In the genomic region with DNA sequence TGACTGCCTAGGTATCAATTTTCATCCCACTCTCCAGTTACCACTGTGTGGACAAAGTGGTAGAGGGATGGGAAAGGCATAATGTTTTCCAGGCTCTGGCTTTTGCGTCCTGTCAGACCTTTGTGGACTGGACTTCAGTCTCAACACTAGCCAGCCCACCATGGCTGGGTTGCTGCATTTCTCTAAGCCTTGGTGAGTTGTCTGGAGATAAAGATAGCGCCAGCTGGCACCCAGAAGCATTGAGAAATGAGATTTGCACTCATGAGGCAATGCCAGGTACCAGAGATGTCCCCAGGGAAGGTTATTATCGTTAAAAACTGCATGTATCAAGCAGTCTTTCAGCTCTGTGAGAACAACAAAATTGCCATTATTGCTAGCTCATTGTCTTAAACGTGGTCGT, we compare ENCODE assay signal across 18 mouse cellular contexts. TPM values are rescaled to one million over a fixed set of nuclear protein-coding genes. Genes with fewer than 3 reads are reported as not detected.
A peak's percentile ranks its signal among the peaks of the same experiment; 100 is the strongest.
DNase-seq lines count a peak whose midpoint lies in the region; ATAC-seq lines count a peak whose summit lies in the region.
"Had no signal": no experiment of that assay in that cellular context is flagged by ENCODE, and none has a peak within 500 bp of the region (broad histone marks: within the 10 kb centered on the region; RNA-seq: fewer than 3 reads in every experiment).

No protein-coding gene starts in this region.

- peak; percentile 32 for DNase-seq in left cerebral cortex, postnatal 4 days
- no peak for DNase-seq in left cerebral cortex, adult 8-10 months (ENCODE audit: low spot score in 2 of 2)
- DNase-seq in heart, postnatal 4 days: no peak
- no peak for DNase-seq in kidney, adult 18-20 months
- DNase-seq: cerebellum, postnatal 36 days; lung, postnatal 4 days; right cerebral cortex, postnatal 14 days had no signal

- ATAC-seq in forebrain, embryonic 13.5 days: no peak
- ATAC-seq in hindbrain, embryonic 13.5 days (ENCODE audit: low FRiP score): no peak
- no peak for ATAC-seq in neural tube, embryonic 15.5 days (ENCODE audit: low FRiP score)
- ATAC-seq: activated CD4-positive, CD25-positive, alpha-beta regulatory T cell, adult 4 months; intestine, postnatal 0 days had no signal

- H3K27ac ChIP-seq in forebrain, embryonic 13.5 days: peak overlapping the region; percentile 87
- H3K27ac ChIP-seq in hindbrain, embryonic 13.5 days: peak overlapping the region; percentile 89
- peak overlapping the region; percentile 58 for H3K27ac ChIP-seq in neural tube, embryonic 15.5 days (replicated peaks)
- H3K27ac ChIP-seq: embryonic facial prominence, embryonic 15.5 days; limb, embryonic 13.5 days had no signal

- WGBS in forebrain, embryonic 13.5 days: 58% methylated on average over 5 of the region's 5 CpGs
- 45% methylated on average over 5 of the region's 5 CpGs for WGBS in hindbrain, embryonic 13.5 days
- WGBS in neural tube, embryonic 15.5 days: 32% methylated on average over 5 of the region's 5 CpGs

- H3K4me1 ChIP-seq in forebrain, embryonic 13.5 days: peaks cover 52% of the 10 kb centered on the region
- H3K4me1 ChIP-seq in hindbrain, embryonic 13.5 days (replicated peaks): peaks cover 46% of the 10 kb centered on the region
- peaks cover 24% of the 10 kb centered on the region for H3K4me1 ChIP-seq in neural tube, embryonic 15.5 days

- no peaks in the 10 kb centered on the region for H3K9me3 ChIP-seq in forebrain, embryonic 13.5 days (replicated peaks)
- no peaks in the 10 kb centered on the region for H3K9me3 ChIP-seq in hindbrain, embryonic 13.5 days
- H3K9me3 ChIP-seq in neural tube, embryonic 15.5 days (replicated peaks): no peaks in the 10 kb centered on the region
- H3K9me3 ChIP-seq: embryonic facial prominence, embryonic 15.5 days; limb, embryonic 13.5 days had no signal

- intact Hi-C loops in left cerebral cortex, postnatal 4 days (cut with DNase I): no loop called here

- no peaks in the 10 kb centered on the region for H3K36me3 ChIP-seq in forebrain, embryonic 13.5 days (ENCODE audit: poor library complexity, severe bottlenecking)
- no peaks in the 10 kb centered on the region for H3K36me3 ChIP-seq in hindbrain, embryonic 13.5 days
- no peaks in the 10 kb centered on the region for H3K36me3 ChIP-seq in neural tube, embryonic 15.5 days
- H3K36me3 ChIP-seq: embryonic facial prominence, embryonic 15.5 days; limb, embryonic 13.5 days had no signal

- no peak overlapping the region for H3K4me3 ChIP-seq in forebrain, embryonic 13.5 days
- no peak overlapping the region for H3K4me3 ChIP-seq in hindbrain, embryonic 13.5 days
- H3K4me3 ChIP-seq in neural tube, embryonic 15.5 days (replicated peaks): no peak overlapping the region
- H3K4me3 ChIP-seq: embryonic facial prominence, embryonic 15.5 days; limb, embryonic 13.5 days had no signal

- no peaks in the 10 kb centered on the region for H3K27me3 ChIP-seq in forebrain, embryonic 13.5 days
- H3K27me3 ChIP-seq in hindbrain, embryonic 13.5 days: no peaks in the 10 kb centered on the region
- H3K27me3 ChIP-seq in neural tube, embryonic 15.5 days (replicated peaks): no peaks in the 10 kb centered on the region
- H3K27me3 ChIP-seq: embryonic facial prominence, embryonic 15.5 days; limb, embryonic 13.5 days had no signal

- H3K9ac ChIP-seq in forebrain, embryonic 13.5 days: no peak overlapping the region
- no peak overlapping the region for H3K9ac ChIP-seq in hindbrain, embryonic 13.5 days
- H3K9ac ChIP-seq in neural tube, embryonic 15.5 days (replicated peaks): no peak overlapping the region
- H3K9ac ChIP-seq: embryonic facial prominence, embryonic 15.5 days; limb, embryonic 13.5 days had no signal

- no peak overlapping the region for H3K4me2 ChIP-seq in forebrain, embryonic 13.5 days
- H3K4me2 ChIP-seq in hindbrain, embryonic 13.5 days: no peak overlapping the region
- no peak overlapping the region for H3K4me2 ChIP-seq in neural tube, embryonic 15.5 days
- H3K4me2 ChIP-seq: embryonic facial prominence, embryonic 15.5 days; limb, embryonic 13.5 days had no signal

RNA-seq across cellular contexts. Expression of a gene that starts 57.3 kb away (rescaled TPM):
- total RNA-seq in left cerebral cortex, postnatal 4 days (2021): not detected
- total RNA-seq in left cerebral cortex, adult 8-10 months (2022): not detected
- polyA plus RNA-seq in forebrain, embryonic 13.5 days (2015; fragmentation: Nextera tagmentation; extraction: Ambion mirVana): not detected in 2 replicates
- polyA plus RNA-seq in hindbrain, embryonic 13.5 days (2015; fragmentation: Nextera tagmentation; extraction: Ambion mirVana): not detected in 2 replicates
- polyA plus RNA-seq in neural tube, embryonic 15.5 days (2015; fragmentation: Nextera tagmentation; extraction: Ambion mirVana): 1.5 TPM in 1 of 2 replicates, not detected in the other
- total RNA-seq in heart, postnatal 4 days (2021): under 1 TPM; 0.20 to 0.21 TPM
- total RNA-seq: granulocyte monocyte progenitor cell, adult 5-6 weeks; layer of hippocampus, adult 18-20 months; left cerebral cortex, adult 18-20 months had no signal
- polyA plus RNA-seq: intestine, postnatal 0 days; liver, embryonic 16.5 days had no signal
